Mouse (Mus musculus): ENCODE data around the gene Arl14ep. TPM values are rescaled to one million over a fixed set of nuclear protein-coding genes. Genes with fewer than 3 reads are reported as not detected.

Gene Arl14ep
- total RNA-seq, 2 experiments from 2014 or later, result 34.5 to 38.2 TPM

DNA sequence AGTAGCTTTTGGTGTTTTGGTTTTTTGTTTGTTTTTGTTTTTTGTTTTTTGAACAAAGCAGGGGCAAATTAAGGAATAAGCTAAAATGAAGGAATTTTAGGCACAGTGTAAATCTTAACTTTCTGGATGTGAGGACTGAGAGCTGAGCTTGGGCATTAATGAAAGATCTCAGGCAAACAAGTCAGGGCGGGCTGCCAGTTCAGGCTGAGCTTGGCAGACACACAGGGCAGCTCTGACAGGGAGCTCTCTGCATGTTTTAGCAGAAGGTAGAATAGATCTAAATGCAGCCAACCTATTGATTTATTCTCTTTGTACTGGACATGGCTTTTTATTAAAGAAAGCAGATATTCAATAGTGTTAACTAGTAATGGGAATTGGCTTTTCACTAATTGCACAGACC lies 31.8 kb downstream of the Arl14ep start:
- no peak overlapping the region for H3K27ac ChIP-seq
- no peak for DNase-seq (ENCODE audit: extremely low spot score in 1 of 2, low spot score in 2 of 2)
- intact Hi-C loops (cut with DNase I), result no loop called here

DNA sequence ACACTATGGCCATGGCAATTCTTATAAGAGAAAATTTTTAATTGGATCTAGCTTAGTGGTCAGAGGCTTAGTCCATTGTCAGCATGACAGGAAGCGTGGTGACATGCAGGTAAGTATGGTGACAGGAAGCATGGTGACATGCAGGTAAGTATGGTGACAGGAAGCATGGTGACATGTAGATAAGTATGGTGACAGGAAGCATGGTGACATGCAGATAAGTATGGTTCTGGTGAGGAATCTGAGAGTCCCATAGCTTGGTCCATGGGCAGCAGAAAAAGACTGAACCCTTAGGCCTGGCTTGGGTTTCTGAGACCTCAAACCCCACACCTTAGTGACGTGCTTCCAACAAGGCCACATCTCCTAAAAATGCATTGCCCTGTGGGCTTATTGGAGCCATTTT lies 38.5 kb downstream of the Arl14ep start:
- TF ChIP-seq CTCF (IDR thresholded peaks at IDR 0.05), result no peak
- intact Hi-C loops (cut with DNase I), result no loop called here
- DNase-seq (ENCODE audit: extremely low spot score in 1 of 2, low spot score in 2 of 2), result no peak
- Histone ChIP-seq H3K27ac (no peak overlapping the region), H3K4me3 (no peak overlapping the region)

More for the DNA sequence above, 31.8 kb downstream of the Arl14ep start:
- no peak for TF ChIP-seq CTCF (IDR thresholded peaks at IDR 0.05)
- H3K4me3 ChIP-seq, result no peak overlapping the region

DNA sequence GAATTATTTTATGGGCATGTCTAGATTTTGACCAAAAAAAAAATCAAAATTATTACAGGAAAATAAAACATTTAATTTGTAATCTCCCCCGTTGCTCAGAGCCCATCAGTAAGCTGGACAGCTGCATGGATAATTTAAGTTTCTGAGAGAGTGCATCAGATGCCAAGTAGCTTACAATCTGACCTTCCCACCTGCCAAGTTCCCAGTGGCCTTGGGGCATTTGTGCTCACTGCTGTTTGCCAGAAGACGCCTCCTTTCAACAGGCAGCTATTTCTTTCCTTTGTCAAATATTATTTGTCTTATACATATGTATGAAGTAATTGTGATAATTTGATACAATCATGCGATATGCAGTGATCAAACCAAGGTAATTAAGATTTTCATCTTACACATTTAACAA lies 44.3 kb downstream of the Arl14ep start:
- DNase-seq (ENCODE audit: extremely low spot score in 1 of 2, low spot score in 2 of 2), result no peak
- intact Hi-C loops (cut with DNase I), result no loop called here
- no peak overlapping the region for H3K27ac ChIP-seq
- TF ChIP-seq CTCF (IDR thresholded peaks at IDR 0.05), result no peak
- H3K4me3 ChIP-seq, result no peak overlapping the region

Other genes starting within 250 kb of the Arl14ep start
- not detected for gene Fshb, start 85.2 kb upstream of the Arl14ep start, total RNA-seq (2021)

Data from left cerebral cortex, adult 2 months (tissue).